Mouse (Mus musculus): ENCODE measurements around the gene Iapp.
"Not testable (repeated sequence)": the region's sequence is repeated elsewhere in the genome, so short reads cannot be mapped to it uniquely, and the experiment has no call there.

Iapp gene

GRCm38 (mm10) chr6:142298098-142298497 is at the start of gene Iapp:
Gene Iapp, plus strand, starts transcription at chr6:142298423.
- no peak for DNase-seq

- not testable (repeated sequence) for DNase-seq
Observed at GRCm38 (mm10) chr6:142250738-142251307, 47.4 kb upstream of the Iapp start.

GRCm38 (mm10) chr6:142275721-142276442 is 22.3 kb upstream of the Iapp start:
- no peak for DNase-seq

- DNase-seq = no peak
Observed at GRCm38 (mm10) chr6:142289413-142290118, 8.7 kb upstream of the Iapp start.

GRCm38 (mm10) chr6:142305076-142305475 is 6.9 kb downstream of the Iapp start:
- DNase-seq = no peak

GRCm38 (mm10) chr6:142314285-142314684 is 16.1 kb downstream of the Iapp start:
- no peak for DNase-seq

GRCm38 (mm10) chr6:142317106-142317505 is 18.9 kb downstream of the Iapp start:
- no peak for DNase-seq

- no peak for DNase-seq
Observed at GRCm38 (mm10) chr6:142322881-142323280, 24.7 kb downstream of the Iapp start, which contains the start of gene Slco1a5. Gene Slco1a5, minus strand, starts transcription at chr6:142322981.

- DNase-seq = no peak
Observed at GRCm38 (mm10) chr6:142326598-142326997, 28.4 kb downstream of the Iapp start.

GRCm38 (mm10) chr6:142329201-142329600 is 31.0 kb downstream of the Iapp start:
- DNase-seq = no peak

GRCm38 (mm10) chr6:142338961-142339360 is 40.7 kb downstream of the Iapp start:
- DNase-seq = no peak

- DNase-seq = no peak
Observed at GRCm38 (mm10) chr6:142339576-142339975, 41.4 kb downstream of the Iapp start.

GRCm38 (mm10) chr6:142343561-142343960 is 45.3 kb downstream of the Iapp start:
- DNase-seq = peak; percentile 70 to 71

GRCm38 (mm10) chr6:142345440-142346038 is 47.3 kb downstream of the Iapp start, which contains the start of gene Pyroxd1:
Gene Pyroxd1, plus strand, starts transcription at chr6:142345654.
- peak; percentile 85 to 92 for DNase-seq

- DNase-seq = no peak
Observed at GRCm38 (mm10) chr6:142346181-142347110, 48.2 kb downstream of the Iapp start.

GRCm38 (mm10) chr6:142347431-142348385 is 49.5 kb downstream of the Iapp start:
- peak; percentile 22 to 44 for DNase-seq

- not testable (repeated sequence) for DNase-seq
Observed at GRCm38 (mm10) chr6:142352099-142352498, 53.9 kb downstream of the Iapp start.
